Mouse (Mus musculus) heart, postnatal 0 days (tissue): ENCODE results near the gene Ociad1. TPM values are rescaled to one million over a fixed set of nuclear protein-coding genes. Genes with fewer than 3 reads are reported as not detected.

Source experiments
- ATAC-seq: fragments of 200-750 bp; cut with Nextera tagmentation; 2 replicates; pipeline ENCODE4 v1.8.0; 2017; ENCODE audit warnings: low read depth, moderate number of reproducible peaks, moderate library complexity; ENCODE audit not compliant: insufficient read depth
- DNase-seq: peaks from one replicate; pipeline ENCODE4 v3.0.0-alpha.2; 2016; ENCODE audit warnings: low spot score
- H3K27ac ChIP-seq: fragments of 300-500 bp; sonication (generic); 2 replicates; pipeline ENCODE4 v1.5.1; 2014; ENCODE audit warnings: low read depth, mild to moderate bottlenecking
- H3K27me3 ChIP-seq: fragments of 300-500 bp; sonication (generic); 2 replicates; pipeline ENCODE4 v1.6.1; 2014; ENCODE audit warnings: low read length, mixed read lengths; ENCODE audit not compliant: control insufficient read depth, insufficient read depth
- H3K36me3 ChIP-seq: fragments of 300-500 bp; sonication (generic); replicated peaks from 2 replicates; pipeline ENCODE4 v1.6.1; 2014; ENCODE audit warnings: low read length, mixed read lengths; ENCODE audit not compliant: control insufficient read depth, insufficient read depth
- H3K4me1 ChIP-seq: fragments of 300-500 bp; sonication (generic); 2 replicates; pipeline ENCODE4 v1.6.1; 2014; ENCODE audit warnings: antibody characterized with exemption; ENCODE audit not compliant: control insufficient read depth, insufficient read depth
- H3K4me2 ChIP-seq: fragments of 300-500 bp; sonication (generic); 2 replicates; pipeline ENCODE4 v1.6.1; 2014; ENCODE audit warnings: low read depth, mild to moderate bottlenecking, low read length, moderate library complexity
- H3K4me3 ChIP-seq: fragments of 300-500 bp; sonication (generic); 2 replicates; pipeline ENCODE4 v1.5.1; 2014; ENCODE audit warnings: low read depth, low read length
- H3K9ac ChIP-seq: fragments of 300-500 bp; sonication (generic); replicated peaks from 2 replicates; pipeline ENCODE4 v1.6.1; 2014; ENCODE audit warnings: low read depth, low read length, mixed read lengths
- H3K9me3 ChIP-seq: fragments of 300-500 bp; sonication (generic); replicated peaks from 2 replicates; pipeline ENCODE4 v1.6.1; 2016; ENCODE audit warnings: low read length; ENCODE audit not compliant: control insufficient read depth
- CTCF ChIP-seq: IDR thresholded peaks from 2 replicates; pipeline ENCODE4 v1.5.1; 2016; ENCODE audit warnings: antibody characterized with exemption, control low read depth, low read depth
- EP300 ChIP-seq: IDR thresholded peaks from 2 replicates; pipeline ENCODE4 v1.6.1; 2016; ENCODE audit warnings: antibody characterized with exemption, low read depth
- WGBS: fragments of 180-500 bp; shearing (Covaris S2); extraction: QIAGEN DNeasy Blood & Tissue Kit; methylation state at CpG from one replicate; pipeline ENCODE4 v1.1.7; 2014; 5-methylcytosine and 5-hydroxymethylcytosine counted together
- polyA plus RNA-seq: library from polyadenylated mRNA; unstranded; fragments of >200 nt; fragmentation: Nextera tagmentation; extraction: Ambion mirVana; gene quantifications from 2 replicates; pipeline ENCODE4 v1.2.1, GENCODE M21; 2015
- total RNA-seq: library from RNA; depleted of rRNA; stranded (reverse); fragments of >200 nt; gene quantifications from 2 replicates; pipeline ENCODE4 v1.2.3, GENCODE M21; 2014; ENCODE audit warnings: low replicate concordance

Gene Ociad1
- total and polyA plus RNA-seq, 2 experiments from 2014 or later: 131 to 265 TPM

- Histone ChIP-seq H3K27ac (no peak overlapping the region), H3K4me3 (no peak overlapping the region), H3K4me2 (no peak overlapping the region), H3K9ac (no peak overlapping the region), H3K9me3 (no peaks in the 10 kb centered on the region), H3K27me3 (no peaks in the 10 kb centered on the region), H3K4me1 (no peaks in the 10 kb centered on the region; the same call in 1 of the 2 replicates), H3K36me3 (no peaks in the 10 kb centered on the region)
- DNase-seq (no peak), ATAC-seq (no peak)
- WGBS: 61% methylated on average over 4 of the region's 4 CpGs
- no peak for TF ChIP-seq CTCF
- TF ChIP-seq EP300: no peak
Observed at GRCm38 (mm10) chr5:73331002-73331401, 38.4 kb downstream of the Ociad1 start.

GRCm38 (mm10) chr5:73336448-73336847, 43.9 kb downstream of the Ociad1 start:
- Histone ChIP-seq H3K27ac (no peak overlapping the region), H3K9me3 (no peaks in the 10 kb centered on the region), H3K4me3 (no peak overlapping the region), H3K27me3 (peaks cover 6% of the 10 kb centered on the region; the same call in 1 of the 2 replicates), H3K9ac (no peak overlapping the region), H3K4me2 (no peak overlapping the region), H3K4me1 (no peaks in the 10 kb centered on the region; the same call in 1 of the 2 replicates), H3K36me3 (no peaks in the 10 kb centered on the region)
- ATAC-seq (no peak), DNase-seq (no peak)
- TF ChIP-seq EP300: no peak
- no peak for TF ChIP-seq CTCF
- 48% methylated on average over 5 of the region's 5 CpGs for WGBS

DNA sequence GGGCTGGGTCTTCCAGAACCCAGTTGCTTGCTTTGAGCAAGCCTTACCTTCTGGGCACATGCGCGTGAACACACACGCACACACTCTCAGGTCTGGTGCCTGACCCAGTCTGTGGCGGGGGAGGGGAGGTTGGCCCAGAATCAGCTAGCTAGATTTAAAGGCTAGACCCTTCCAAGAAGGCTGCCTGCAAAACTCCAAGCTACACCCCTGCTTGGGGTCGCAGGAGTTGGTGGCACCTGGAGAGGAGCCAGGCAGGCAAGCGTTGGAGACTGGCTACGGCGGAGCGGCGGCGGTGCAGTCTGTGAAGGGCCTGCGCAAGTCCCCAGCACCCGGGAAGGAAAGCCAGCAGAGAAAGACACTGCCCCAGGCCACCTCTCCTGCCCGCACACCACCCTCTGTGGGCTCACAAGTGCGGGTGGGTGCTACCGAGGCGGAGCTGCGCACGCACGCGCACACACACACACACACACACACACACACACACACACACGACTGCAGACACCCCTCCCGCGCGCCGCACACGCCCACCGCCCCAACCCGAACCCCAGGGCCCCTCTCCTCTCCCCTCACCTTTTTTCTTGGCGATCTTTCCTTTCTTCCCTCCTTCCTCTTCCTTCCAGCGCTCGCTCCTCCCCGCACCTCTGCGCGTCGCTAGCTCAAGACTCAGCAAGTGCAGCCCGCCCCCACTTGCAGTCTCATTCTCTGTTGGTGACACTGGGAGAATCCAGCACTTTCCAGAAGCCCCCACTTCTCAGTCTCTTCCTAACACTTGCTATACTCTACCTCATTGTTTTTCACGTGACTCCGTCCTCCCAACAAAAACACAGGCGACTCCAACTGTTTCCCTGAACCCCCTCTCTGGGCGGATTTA, 45.6 kb downstream of the Ociad1 start:
- peaks cover 6% of the 10 kb centered on the region; the same call in 1 of the 2 replicates for H3K27me3 ChIP-seq
- H3K27ac ChIP-seq: no peak overlapping the region
- no peaks in the 10 kb centered on the region for H3K9me3 ChIP-seq
- peak overlapping the region; percentile 63 for H3K4me3 ChIP-seq
- no peaks in the 10 kb centered on the region; the same call in 1 of the 2 replicates for H3K4me1 ChIP-seq
- 6% methylated on average over 39 of the region's 41 CpGs for WGBS
- peak overlapping the region; percentile 65 for H3K9ac ChIP-seq
- no peaks in the 10 kb centered on the region for H3K36me3 ChIP-seq
- no peak for DNase-seq
- ATAC-seq: peak; percentile 65
- peak overlapping the region; percentile 91 for H3K4me2 ChIP-seq
- TF ChIP-seq EP300 (no peak), CTCF (no peak)

DNA sequence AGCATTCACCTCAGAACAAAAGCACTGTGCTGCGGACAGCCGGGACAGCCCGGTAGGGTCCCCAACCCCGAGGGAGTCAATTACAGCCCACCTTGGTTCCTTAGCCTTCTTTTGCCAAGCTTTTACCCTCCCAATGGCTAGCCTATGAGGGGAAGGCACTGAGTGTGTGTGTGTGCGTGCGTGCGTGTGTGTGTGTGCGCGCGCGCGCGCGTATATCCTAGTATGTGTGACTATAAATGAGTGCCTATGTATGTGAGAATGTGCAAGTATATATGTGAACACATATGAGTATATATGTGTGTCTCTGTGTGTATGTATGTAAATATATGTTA, 46.2 kb downstream of the Ociad1 start:
- Histone ChIP-seq H3K27ac (no peak overlapping the region), H3K4me1 (no peaks in the 10 kb centered on the region; the same call in 1 of the 2 replicates), H3K36me3 (no peaks in the 10 kb centered on the region), H3K4me2 (peak overlapping the region; percentile 91), H3K9ac (peak overlapping the region; percentile 65), H3K4me3 (peak overlapping the region; percentile 63), H3K27me3 (peaks cover 6% of the 10 kb centered on the region; the same call in 1 of the 2 replicates), H3K9me3 (no peaks in the 10 kb centered on the region)
- DNase-seq (no peak), ATAC-seq (no peak; the same call in 1 of the 2 replicates)
- TF ChIP-seq CTCF: no peak
- TF ChIP-seq EP300: no peak
- 59% methylated on average over 14 of the region's 14 CpGs for WGBS

GRCm38 (mm10) chr5:73339779-73340722, 47.5 kb downstream of the Ociad1 start:
- WGBS: 94% methylated on average over 9 of the region's 9 CpGs
- no peak overlapping the region for H3K4me2 ChIP-seq
- H3K27me3 ChIP-seq: peaks cover 6% of the 10 kb centered on the region; the same call in 1 of the 2 replicates
- H3K27ac ChIP-seq: no peak overlapping the region
- no peak for ATAC-seq
- DNase-seq: no peak
- H3K36me3 ChIP-seq: no peaks in the 10 kb centered on the region
- no peaks in the 10 kb centered on the region for H3K4me1 ChIP-seq
- H3K9ac ChIP-seq: no peak overlapping the region
- no peak overlapping the region for H3K4me3 ChIP-seq
- H3K9me3 ChIP-seq: no peaks in the 10 kb centered on the region
- TF ChIP-seq CTCF (no peak), EP300 (no peak)
